Mouse (Mus musculus) ES-E14 (cell line): Measurements from ENCODE around the gene Slc41a1.

Source experiments
- HCFC1 ChIP-seq: IDR thresholded peaks from 2 replicates; pipeline ENCODE4 v1.6.1; 2012; ENCODE audit warnings: low read length, inconsistent platforms, borderline replicate concordance; ENCODE audit not compliant: insufficient read depth
- MAFK ChIP-seq: IDR thresholded peaks from 2 replicates; pipeline ENCODE4 v1.6.1; 2014; ENCODE audit warnings: mild to moderate bottlenecking, low read depth, low read length, inconsistent platforms; ENCODE audit not compliant: insufficient read depth
- ZC3H11A ChIP-seq: IDR thresholded peaks from 2 replicates; pipeline ENCODE4 v1.6.1; 2012; ENCODE audit warnings: low read depth, mild to moderate bottlenecking, inconsistent platforms, low read length, borderline replicate concordance
- ZNF384 ChIP-seq: IDR thresholded peaks from 2 replicates; pipeline ENCODE4 v1.6.1; 2012; ENCODE audit warnings: low read depth, low read length, inconsistent platforms

DNA sequence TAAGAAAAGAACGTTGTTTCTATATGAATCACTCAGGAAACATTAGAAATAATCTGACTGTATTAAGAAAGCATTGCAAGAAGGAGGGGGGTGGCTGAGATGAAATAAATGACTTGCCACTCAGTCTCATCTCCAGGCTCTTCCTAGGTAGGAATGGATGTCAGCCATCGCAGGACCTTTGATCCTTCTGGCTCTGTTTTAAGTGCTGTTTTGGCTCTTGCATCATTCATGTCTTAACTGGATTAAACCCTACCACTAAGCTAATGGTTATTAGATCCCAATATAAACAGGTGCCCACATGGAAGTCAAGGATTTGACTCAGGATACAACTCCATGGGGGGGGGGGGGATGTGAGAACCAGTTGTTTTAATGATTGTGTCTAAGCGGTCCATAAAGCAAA, 32.1 kb upstream of the Slc41a1 start:
- TF ChIP-seq MAFK (no peak), HCFC1 (no peak), ZC3H11A (no peak), ZNF384 (no peak)
